ENCODE assay signal across 1 mouse cellular context in the genomic region with DNA sequence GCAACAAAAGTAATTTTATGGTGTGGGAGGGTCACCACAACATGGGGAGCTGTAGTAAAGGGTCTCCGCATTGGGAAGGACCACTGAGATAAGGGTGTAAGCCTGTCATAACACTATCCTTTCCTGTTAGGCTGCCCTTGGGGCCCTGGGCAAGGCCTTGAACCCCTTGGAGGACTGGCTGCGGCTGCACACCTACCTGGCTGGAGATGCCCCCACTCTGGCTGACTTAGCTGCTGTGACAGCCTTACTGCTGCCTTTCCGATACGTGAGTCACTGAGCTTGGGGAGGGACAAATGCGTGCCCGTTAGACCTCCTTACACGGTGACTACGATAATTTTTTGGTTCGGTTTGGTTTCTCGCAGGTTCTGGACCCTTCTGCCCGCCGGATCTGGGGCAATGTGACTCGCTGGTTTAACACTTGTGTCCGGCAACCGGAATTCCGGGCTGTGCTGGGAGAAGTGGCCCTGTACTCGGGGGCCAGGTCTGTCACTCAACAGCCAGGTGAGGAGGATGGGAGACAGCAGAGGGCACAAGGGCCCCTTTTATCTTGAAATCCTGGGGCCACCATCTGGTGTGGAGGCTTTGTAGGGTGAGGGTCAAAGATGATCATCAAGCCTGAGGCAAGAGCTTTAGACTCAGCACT.
A peak's percentile ranks its signal among the peaks of the same experiment; 100 is the strongest.
TF ChIP-seq lines count a peak whose summit lies in the region.

No protein-coding gene starts in this region.

TF ChIP-seq in CH12.LX, 34 proteins besides CTCF, POLR2A, EP300 and RAD21:
- no peak for TF ChIP-seq JUN (IDR thresholded peaks at IDR 0.05; ENCODE audit: insufficient read depth, low read depth, low read length)
- TF ChIP-seq TCF12 (IDR thresholded peaks at IDR 0.05; ENCODE audit: low read depth, low read length), result no peak
- peak; percentile 33; the same call in 1 of the 2 replicates for TF ChIP-seq ELF1 (IDR thresholded peaks at IDR 0.05; ENCODE audit: low read depth, low read length)
- TF ChIP-seq RCOR1 (conservative IDR thresholded peaks at IDR 0.05; ENCODE audit: low read depth, low read length), result no peak
- no peak for TF ChIP-seq MYC (IDR thresholded peaks at IDR 0.05; ENCODE audit: low read depth, low read length)
- no peak for TF ChIP-seq UBTF (IDR thresholded peaks at IDR 0.05; ENCODE audit: low read depth, low read length)
- TF ChIP-seq CHD2 (IDR thresholded peaks at IDR 0.05; ENCODE audit: low read length), result no peak
- peak; percentile 36; the same call in 1 of the 2 replicates for TF ChIP-seq POLR2AphosphoS2 (IDR thresholded peaks at IDR 0.05; ENCODE audit: low read depth, low read length)
- no peak for TF ChIP-seq USF1 (IDR thresholded peaks at IDR 0.05; ENCODE audit: low read depth, low read length)
- no peak for TF ChIP-seq JUND (conservative IDR thresholded peaks at IDR 0.05; ENCODE audit: low read depth, low read length)
- TF ChIP-seq TBP (conservative IDR thresholded peaks at IDR 0.05; ENCODE audit: low read depth, low read length), result no peak
- TF ChIP-seq USF2 (conservative IDR thresholded peaks at IDR 0.05; ENCODE audit: low read depth, low read length), result no peak
- TF ChIP-seq BHLHE40 (IDR thresholded peaks at IDR 0.05; ENCODE audit: low read depth, low read length), result no peak
- TF ChIP-seq GABPA (IDR thresholded peaks at IDR 0.05; ENCODE audit: insufficient replicate concordance, low read depth, low read length), result no peak
- TF ChIP-seq IRF4 (IDR thresholded peaks at IDR 0.05; ENCODE audit: low read depth, low read length), result no peak
- TF ChIP-seq PAX5 (IDR thresholded peaks at IDR 0.05; ENCODE audit: low read length), result no peak
- TF ChIP-seq KAT2A (IDR thresholded peaks at IDR 0.05; ENCODE audit: insufficient replicate concordance, low read length), result no peak
- TF ChIP-seq MAZ (IDR thresholded peaks at IDR 0.05; ENCODE audit: low read depth, low read length), result 0 out of 2 replicates have a peak, but pooled peaks have one; percentile 5
- no peak for TF ChIP-seq NELFE (IDR thresholded peaks at IDR 0.05; ENCODE audit: low read depth, low read length)
- no peak for TF ChIP-seq SMC3 (IDR thresholded peaks at IDR 0.05; ENCODE audit: low read depth, low read length)
- peak; percentile 63 for TF ChIP-seq MXI1 (IDR thresholded peaks at IDR 0.05; ENCODE audit: low read depth, low read length)
- TF ChIP-seq HCFC1 (IDR thresholded peaks at IDR 0.05; ENCODE audit: low read depth, low read length), result 0 out of 2 replicates have a peak, but pooled peaks have one; percentile 11
- TF ChIP-seq E2F4 (IDR thresholded peaks at IDR 0.05; ENCODE audit: insufficient replicate concordance, low read depth, low read length), result no peak
- TF ChIP-seq MEF2A (IDR thresholded peaks at IDR 0.05; ENCODE audit: borderline replicate concordance, low read depth, low read length), result no peak
- TF ChIP-seq ZC3H11A (IDR thresholded peaks at IDR 0.05; ENCODE audit: low read depth, low read length), result no peak
- peak; percentile 47; the same call in 1 of the 2 replicates for TF ChIP-seq ZMIZ1 (IDR thresholded peaks at IDR 0.05; ENCODE audit: low read depth, low read length)
- TF ChIP-seq SIN3A (IDR thresholded peaks at IDR 0.05; ENCODE audit: low read length), result peak; percentile 70
- no peak for TF ChIP-seq ZKSCAN1 (IDR thresholded peaks at IDR 0.05; ENCODE audit: borderline replicate concordance, low read depth, low read length)
- TF ChIP-seq ETS1 (conservative IDR thresholded peaks at IDR 0.05; ENCODE audit: low read depth, low read length), result no peak
- TF ChIP-seq CHD1 (IDR thresholded peaks at IDR 0.05; ENCODE audit: low read depth, low read length), result peak; percentile 90; the same call in 1 of the 2 replicates
- no peak for TF ChIP-seq NRF1 (IDR thresholded peaks at IDR 0.05; ENCODE audit: low read depth, low read length)
- no peak for TF ChIP-seq ZNF384 (IDR thresholded peaks at IDR 0.05; ENCODE audit: low read depth, low read length)
- TF ChIP-seq MAX (IDR thresholded peaks at IDR 0.05; ENCODE audit: low read length), result no peak
- no peak for TF ChIP-seq MAFK (IDR thresholded peaks at IDR 0.05; ENCODE audit: insufficient replicate concordance, low read length)
TF ChIP-seq in CH12.LX: peak in this region for 8.
